Mouse (Mus musculus) skeletal muscle tissue, adult 2 months (tissue): ENCODE results near the gene Mcoln3.

Experiments used
- DNase-seq: peaks from one replicate; pipeline ENCODE4 v3.0.0-alpha.2; 2012; ENCODE audit warnings: low read depth, low spot score

The Mcoln3 gene

GRCm38 (mm10) chr3:146117258-146117996 is at the start of gene Mcoln3:
Mcoln3 (plus strand) TSS chr3:146117450.
- no peak for DNase-seq

GRCm38 (mm10) chr3:146069276-146069675 is 48.0 kb upstream of the Mcoln3 start:
- DNase-seq, result no peak

- DNase-seq, result no peak
Observed at GRCm38 (mm10) chr3:146072780-146073179, 44.5 kb upstream of the Mcoln3 start.

- no peak for DNase-seq
Observed at GRCm38 (mm10) chr3:146080241-146080640, 37.0 kb upstream of the Mcoln3 start.

GRCm38 (mm10) chr3:146090988-146091657 is 26.1 kb upstream of the Mcoln3 start:
- DNase-seq, result no peak

- DNase-seq, result no peak
Observed at GRCm38 (mm10) chr3:146095066-146095465, 22.2 kb upstream of the Mcoln3 start.

GRCm38 (mm10) chr3:146096986-146097385 is 20.3 kb upstream of the Mcoln3 start:
- DNase-seq, result no peak

GRCm38 (mm10) chr3:146097861-146098260 is 19.4 kb upstream of the Mcoln3 start:
- no peak for DNase-seq

- no peak for DNase-seq
Observed at GRCm38 (mm10) chr3:146099925-146100324, 17.3 kb upstream of the Mcoln3 start.

- no peak for DNase-seq
Observed at GRCm38 (mm10) chr3:146102049-146102448, 15.2 kb upstream of the Mcoln3 start.

GRCm38 (mm10) chr3:146107116-146107849 is 10.0 kb upstream of the Mcoln3 start:
- DNase-seq, result no peak

- DNase-seq, result peak; percentile 53
Observed at GRCm38 (mm10) chr3:146107921-146108571, 9.2 kb upstream of the Mcoln3 start, which contains the start of gene Wdr63. Wdr63 (minus strand) TSS chr3:146108130.

GRCm38 (mm10) chr3:146108945-146109344 is 8.3 kb upstream of the Mcoln3 start:
- DNase-seq, result no peak

- peak; percentile 66 for DNase-seq
Observed at GRCm38 (mm10) chr3:146110358-146110757, 6.9 kb upstream of the Mcoln3 start.

GRCm38 (mm10) chr3:146110916-146111315 is 6.3 kb upstream of the Mcoln3 start:
- peak; percentile 60 for DNase-seq

- DNase-seq, result no peak
Observed at GRCm38 (mm10) chr3:146117997-146118457, 777 bp downstream of the Mcoln3 start.

GRCm38 (mm10) chr3:146121310-146122124 is 4.3 kb downstream of the Mcoln3 start:
- no peak for DNase-seq

GRCm38 (mm10) chr3:146122125-146122420 is 4.8 kb downstream of the Mcoln3 start:
- DNase-seq, result no peak

- DNase-seq, result no peak
Observed at GRCm38 (mm10) chr3:146122807-146123463, 5.7 kb downstream of the Mcoln3 start.

GRCm38 (mm10) chr3:146123464-146123825 is 6.2 kb downstream of the Mcoln3 start:
- DNase-seq, result no peak

- no peak for DNase-seq
Observed at GRCm38 (mm10) chr3:146127205-146127604, 10.0 kb downstream of the Mcoln3 start.
